Mouse (Mus musculus) gastrocnemius, postnatal 10 days (tissue): ENCODE results near the gene Lrrc39. TPM values are rescaled to one million over a fixed set of nuclear protein-coding genes. Genes with fewer than 3 reads are reported as not detected.
A peak's percentile ranks its signal among the peaks of the same experiment; 100 is the strongest.

ENCODE experiments used
- DNase-seq: peaks from one replicate; pipeline ENCODE4 v3.0.0; 2021; ENCODE audit warnings: mixed read lengths
- long read RNA-seq, 2 experiments: library from polyadenylated mRNA; stranded (forward); transcript quantifications; one replicate each; pipeline ENCODE4 v2.0.0; 2021
- total RNA-seq, 2 experiments: library from RNA; stranded (reverse); gene quantifications; 2 replicates each; pipeline ENCODE4 v1.2.3; 2021

Lrrc39 gene
- total RNA-seq, result 10 to 100 TPM; 38.4 to 39.8 TPM
- long read RNA-seq, experiment 1, transcript Lrrc39-201 (9 exons, 3,087 nt), result major isoform, 48 of 56 reads
- long read RNA-seq, experiment 1, partial matches to known transcripts, result 0 of 56 reads
- long read RNA-seq, experiment 1, other reads (novel, unspliced or antisense), result 7 of 56 reads
- long read RNA-seq, experiment 2, transcript Lrrc39-201 (9 exons, 3,087 nt), result major isoform, 53 of 68 reads
- long read RNA-seq, experiment 2, partial matches to known transcripts, result 4 of 68 reads
- long read RNA-seq, experiment 2, other reads (novel, unspliced or antisense), result 10 of 68 reads

DNA sequence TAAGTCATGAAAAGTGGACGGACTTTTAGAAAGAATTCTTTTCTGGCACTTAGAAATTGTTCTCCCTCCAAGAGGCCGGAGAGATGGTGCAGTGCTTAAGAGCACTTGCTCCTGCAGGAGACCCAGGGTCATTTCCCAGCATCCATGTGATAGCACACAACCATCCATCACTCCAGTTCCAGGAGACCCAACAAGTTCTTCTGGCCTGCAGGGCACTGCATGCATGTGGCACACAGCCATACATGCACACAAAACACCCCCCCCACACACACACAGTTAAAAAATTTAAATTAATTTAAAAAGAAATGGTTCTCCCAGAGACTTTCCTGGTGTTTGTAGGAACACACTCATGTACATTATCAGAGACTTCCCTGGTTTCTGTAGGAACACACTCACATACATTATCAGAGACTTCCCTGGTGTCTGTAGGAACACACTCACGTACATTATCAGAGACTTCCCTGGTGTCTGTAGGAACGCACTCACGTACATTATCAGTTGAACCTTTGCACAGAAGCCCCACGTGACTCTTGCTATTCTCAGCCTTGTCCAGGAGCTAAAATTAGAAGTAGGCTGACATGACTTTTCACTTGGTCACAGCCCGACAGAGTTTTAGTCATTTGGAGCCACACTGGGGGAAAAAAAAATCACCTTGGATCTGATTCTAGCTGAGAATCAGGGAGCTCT is at the start of gene Lrrc39:
Gene Lrrc39 (plus strand): TSS at position 566 of the 687 bp plus-strand sequence.
- no peak for DNase-seq

GRCm38 (mm10) chr3:116520141-116520761 is 42.5 kb upstream of the Lrrc39 start:
- DNase-seq, result no peak

DNA sequence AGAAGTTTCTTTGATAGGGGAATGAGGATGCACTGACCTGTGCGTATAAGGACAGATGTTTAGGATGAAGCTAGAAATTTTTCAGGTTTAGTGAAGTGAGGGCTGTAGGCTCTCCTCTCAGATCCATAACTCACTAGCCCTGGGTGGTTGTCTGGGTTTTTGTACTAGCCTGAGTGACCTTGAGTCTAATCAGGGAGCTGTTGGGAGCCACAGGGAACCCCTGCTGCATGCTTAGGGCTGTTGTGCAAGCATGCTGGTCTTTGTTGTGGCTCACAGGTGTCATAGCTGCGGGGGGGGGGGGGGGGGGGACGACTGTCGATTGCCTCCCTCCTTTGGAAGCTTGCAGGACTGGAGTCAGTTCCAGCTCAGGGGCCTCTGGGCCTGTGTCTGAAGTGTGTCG is 33.0 kb upstream of the Lrrc39 start:
- DNase-seq, result no peak

DNA sequence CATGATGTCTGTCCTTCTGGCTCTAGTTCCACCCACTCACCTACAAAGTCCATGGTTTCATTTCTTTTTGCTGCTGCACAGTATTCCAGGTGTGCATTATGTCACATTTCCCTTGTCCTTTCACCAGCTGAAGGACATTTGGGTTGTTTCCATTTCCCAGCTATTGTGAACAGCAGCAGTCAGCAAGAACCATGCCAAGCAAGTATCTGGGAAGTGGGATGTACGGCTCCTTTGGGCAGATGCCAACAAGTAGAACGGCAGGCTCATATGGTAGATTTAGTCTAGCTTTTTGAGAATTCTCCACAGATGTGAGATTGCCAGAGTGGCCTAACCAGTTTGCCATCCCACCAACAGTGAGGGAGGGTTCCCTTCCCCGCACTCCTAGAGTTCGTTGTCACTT is 31.9 kb upstream of the Lrrc39 start:
- no peak for DNase-seq

- DNase-seq, result peak; percentile 11
Measured at GRCm38 (mm10) chr3:116536428-116537199, 26.2 kb upstream of the Lrrc39 start.

- DNase-seq, result no peak
Measured at GRCm38 (mm10) chr3:116537200-116537573, 25.6 kb upstream of the Lrrc39 start.

DNA sequence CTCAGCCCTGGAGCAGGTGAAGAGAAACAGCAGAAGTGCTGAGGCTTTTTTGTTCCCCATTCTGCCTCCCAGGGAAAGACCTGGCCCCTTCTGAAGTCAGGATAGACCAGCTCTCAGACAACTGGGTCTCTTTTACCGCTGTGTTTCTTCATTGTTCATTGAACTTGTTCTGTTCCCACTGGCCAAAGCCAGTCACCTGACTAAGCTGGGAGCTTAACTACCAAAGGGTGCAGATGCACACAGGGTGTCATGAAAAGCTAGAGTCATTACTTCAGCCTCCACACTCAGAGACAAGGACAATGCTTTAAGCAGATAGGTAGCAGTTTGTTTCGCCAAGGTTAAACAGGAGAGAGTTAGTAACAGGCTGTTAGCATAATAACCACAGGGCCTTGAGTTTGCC is 20.7 kb upstream of the Lrrc39 start:
- no peak for DNase-seq

- no peak for DNase-seq
Measured at GRCm38 (mm10) chr3:116542532-116542931, 20.2 kb upstream of the Lrrc39 start.

DNA sequence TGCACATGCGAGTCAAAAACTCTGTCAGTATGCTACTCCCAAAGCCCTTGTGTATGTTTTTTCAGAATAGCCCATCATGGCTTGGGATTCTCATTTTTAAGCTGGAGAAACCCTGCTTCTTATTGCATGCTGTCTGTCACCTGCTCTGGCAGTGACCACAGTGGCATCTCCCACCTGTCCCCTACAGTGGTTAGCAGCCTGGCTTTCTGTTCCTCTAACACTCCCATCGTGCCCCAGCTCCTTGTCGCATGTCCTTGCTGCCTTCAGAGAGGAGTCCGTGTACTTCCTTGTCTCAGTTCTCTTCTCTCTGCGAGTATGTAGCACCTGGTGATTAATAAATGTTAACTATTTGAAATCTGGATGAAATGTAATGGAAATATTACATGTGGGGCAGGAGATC is 15.3 kb upstream of the Lrrc39 start:
- no peak for DNase-seq

GRCm38 (mm10) chr3:116551362-116551761 is 11.4 kb upstream of the Lrrc39 start:
- no peak for DNase-seq

DNA sequence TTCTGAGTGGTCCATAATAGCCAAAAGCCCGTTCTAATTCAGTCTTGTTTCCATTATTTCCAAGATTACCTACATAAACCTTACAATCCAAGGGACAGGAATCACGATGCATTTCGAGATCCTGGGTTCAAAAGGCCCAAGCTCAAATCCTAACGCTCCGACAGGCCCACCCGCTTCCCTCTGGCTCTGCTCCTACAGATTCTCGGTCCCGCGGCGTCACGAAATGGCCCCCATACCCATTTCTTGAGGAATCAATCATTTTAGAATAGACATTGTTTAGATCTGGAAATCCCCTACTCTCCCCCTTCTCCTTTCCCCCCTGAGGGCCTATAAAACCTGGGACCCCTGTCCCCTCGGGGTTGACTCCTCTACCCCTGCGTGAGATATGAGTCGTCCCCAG is 1.5 kb upstream of the Lrrc39 start:
- DNase-seq, result peak; percentile 14

- DNase-seq, result no peak
Measured at GRCm38 (mm10) chr3:116563095-116563492, 321 bp downstream of the Lrrc39 start.

DNA sequence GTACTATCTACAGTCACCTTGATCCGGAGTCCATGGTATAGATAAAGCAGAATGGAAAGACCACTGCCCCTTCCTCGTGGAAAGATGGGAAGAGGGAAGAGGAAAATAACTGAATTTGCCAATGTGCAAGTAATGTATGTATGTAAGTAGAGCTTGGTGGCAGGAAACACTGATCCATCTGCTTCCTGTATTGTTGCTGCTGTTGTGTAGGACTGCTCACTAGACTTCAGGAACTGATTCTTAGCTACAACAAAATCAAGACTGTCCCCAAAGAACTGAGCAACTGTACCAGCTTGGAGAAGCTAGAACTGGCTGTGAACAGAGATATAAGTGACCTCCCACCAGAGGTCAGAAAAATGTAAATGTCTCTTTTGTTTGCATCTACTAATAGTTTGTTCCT is 7.9 kb downstream of the Lrrc39 start:
- DNase-seq, result no peak

DNA sequence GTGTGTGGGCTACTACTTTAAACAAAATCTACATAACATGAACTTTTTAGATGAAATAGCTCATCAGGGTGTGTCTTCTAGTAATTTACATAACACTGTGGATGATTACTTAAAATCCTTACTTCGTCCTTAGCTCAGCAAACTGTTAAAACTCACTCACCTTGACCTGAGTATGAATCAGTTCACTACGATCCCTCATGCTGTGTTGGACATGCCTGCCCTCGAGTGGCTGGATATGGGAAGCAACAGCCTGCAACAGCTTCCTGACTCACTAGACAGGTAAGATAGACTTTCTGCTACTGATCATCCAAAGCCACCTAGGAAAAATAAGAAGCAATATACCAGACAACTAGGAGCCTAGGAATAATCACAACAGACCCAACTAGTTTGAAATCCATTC is 14.5 kb downstream of the Lrrc39 start:
- DNase-seq, result no peak

DNA sequence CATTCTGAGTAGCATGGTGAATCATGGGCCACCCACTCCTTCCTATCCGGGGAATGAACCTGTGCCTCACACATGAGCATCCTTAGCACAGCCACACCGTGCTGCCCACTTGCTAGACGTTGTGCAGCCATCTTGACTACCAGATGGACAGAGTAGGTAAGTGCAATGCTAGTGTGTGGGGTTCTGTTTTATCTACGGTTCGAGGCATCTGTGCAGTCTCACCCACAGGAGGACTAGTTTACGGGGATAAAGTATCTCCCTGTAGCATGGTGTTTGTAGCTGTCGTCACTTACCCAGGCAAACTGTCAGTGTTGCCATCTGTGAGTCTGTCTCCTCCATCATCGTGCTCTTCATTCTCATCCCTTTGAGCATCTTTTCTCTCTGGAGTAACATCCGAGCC is 19.4 kb downstream of the Lrrc39 start:
- no peak for DNase-seq

DNA sequence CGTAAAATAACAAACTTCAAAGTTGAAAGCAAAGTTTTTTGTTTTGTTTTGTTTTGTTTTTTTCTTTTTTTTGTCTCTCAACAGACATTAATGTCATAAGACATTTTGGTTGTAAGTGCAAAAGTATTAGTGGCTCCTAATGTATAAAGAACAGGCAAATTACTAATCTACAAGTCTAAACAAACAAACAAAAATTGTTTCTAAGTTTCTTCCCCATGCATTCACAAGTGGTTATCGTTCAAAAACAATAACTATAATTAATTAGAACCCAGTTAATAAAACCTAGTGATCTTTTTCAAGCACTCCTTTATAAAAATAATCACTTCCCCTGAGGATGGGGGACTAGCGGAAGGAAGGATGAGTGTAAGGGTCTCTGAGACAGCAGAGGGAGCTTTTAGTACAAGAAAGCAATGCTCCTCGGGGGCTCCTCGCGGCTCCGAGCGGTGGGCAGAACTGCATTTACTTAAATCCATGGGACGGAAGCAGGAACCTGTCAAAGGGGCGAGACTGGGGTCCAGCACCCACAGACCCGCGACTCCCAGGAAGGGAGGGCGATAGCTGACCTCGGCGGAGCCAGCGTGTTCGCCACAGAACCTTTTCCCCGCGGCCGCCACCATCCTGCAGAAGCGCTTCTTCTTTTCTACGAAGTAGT is 31.4 kb downstream of the Lrrc39 start:
- no peak for DNase-seq

DNA sequence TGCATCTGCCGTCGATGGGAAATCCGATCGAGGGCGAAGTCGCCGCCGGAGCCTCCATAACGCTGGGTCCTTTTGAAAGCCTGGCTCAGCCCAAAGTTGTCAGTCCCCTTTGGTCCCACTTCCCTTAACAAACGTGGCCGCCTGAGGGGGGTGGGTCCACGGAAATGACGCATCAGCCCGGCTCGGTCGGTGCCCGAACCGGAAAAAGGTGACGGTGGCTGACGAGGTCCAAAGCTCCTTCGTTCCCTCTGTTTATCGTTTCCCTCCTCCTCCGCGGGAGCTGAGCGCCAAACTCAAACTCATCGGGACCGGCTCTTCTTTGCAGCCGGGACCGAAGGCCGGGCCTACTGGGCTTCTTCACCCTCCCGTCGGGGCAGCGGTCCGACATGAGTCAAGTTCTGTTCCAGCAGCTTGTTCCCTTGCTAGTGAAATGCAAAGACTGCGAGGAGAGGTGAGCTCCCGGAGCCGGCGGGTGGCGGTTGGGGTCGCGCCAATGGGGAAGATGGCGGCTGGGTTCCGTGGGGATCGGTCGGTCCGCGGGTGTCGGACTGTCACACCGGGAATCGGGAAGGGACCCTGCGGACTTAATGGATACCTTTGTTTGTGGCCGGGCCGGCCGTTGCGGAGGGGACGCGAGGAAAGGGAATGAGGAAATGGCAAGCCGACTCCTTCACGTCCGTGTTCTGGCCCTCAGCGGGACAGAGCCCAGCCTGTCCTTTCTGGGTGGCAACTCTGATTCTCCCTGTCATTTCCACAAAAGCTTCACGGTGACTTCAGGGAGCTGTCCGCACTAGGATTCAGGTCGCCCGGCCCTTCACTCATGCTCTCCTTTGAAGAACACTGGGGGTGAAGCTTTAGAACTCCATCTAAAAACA is 32.2 kb downstream of the Lrrc39 start, which contains the start of gene Sass6:
Gene Sass6 (plus strand): TSS at position 255 of the 875 bp plus-strand sequence.
- DNase-seq, result peak; percentile 99

DNA sequence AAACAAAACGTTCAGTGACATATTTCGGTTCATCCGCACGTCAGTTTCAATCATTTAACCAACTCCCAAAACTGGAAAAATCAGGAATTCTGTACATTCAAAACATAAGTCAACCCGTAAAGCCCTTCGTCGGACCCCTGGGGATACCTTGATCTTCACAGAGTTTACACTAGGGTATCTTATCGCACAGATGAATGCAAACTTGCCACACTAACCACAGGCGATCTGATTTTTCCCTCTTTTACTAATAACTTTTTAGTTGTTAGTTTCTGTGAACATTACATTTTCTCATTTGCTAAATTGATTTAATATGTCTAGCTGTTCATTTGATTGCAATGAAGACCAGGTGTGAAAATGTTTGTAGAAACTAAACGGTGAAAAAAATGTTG is 32.8 kb downstream of the Lrrc39 start:
- DNase-seq, result no peak

DNA sequence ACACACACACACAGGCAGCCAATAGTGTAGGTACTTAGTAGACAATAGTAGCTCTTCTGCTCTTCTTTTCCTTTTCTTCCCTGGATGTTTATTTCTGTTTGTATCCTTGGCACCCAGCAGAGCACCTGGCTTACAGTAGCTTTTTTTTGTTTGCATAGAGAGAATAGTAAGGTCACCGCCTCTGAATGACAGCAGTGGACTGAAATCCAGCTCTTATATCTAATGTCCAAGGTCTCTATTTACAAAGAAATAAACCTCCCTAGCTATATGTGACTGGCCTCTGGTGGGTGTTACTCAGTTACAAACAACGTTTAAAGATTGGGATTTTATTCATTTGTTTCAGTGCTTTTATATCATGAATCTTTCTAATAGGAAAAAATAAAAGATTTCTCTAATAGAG is 36.9 kb downstream of the Lrrc39 start:
- DNase-seq, result no peak

DNA sequence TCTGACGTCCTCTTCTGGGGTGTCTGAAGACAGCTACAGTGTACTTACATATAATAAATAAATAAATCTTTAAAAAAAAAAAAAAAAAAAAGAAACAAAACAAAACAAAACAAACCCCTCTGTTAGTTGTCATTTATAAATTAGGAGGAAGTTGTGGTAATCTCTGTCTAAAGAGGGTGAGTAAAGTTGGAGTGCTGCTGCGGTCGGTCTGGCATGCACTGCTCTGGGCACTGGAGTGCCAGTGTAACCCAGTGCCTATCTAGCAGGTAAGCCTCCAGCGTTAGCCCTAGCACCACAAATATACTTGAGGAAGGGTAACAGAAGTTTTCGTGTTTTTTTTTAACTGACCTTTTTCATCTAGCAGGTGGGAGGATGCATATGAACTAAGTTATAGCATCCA is 38.2 kb downstream of the Lrrc39 start:
- no peak for DNase-seq

DNA sequence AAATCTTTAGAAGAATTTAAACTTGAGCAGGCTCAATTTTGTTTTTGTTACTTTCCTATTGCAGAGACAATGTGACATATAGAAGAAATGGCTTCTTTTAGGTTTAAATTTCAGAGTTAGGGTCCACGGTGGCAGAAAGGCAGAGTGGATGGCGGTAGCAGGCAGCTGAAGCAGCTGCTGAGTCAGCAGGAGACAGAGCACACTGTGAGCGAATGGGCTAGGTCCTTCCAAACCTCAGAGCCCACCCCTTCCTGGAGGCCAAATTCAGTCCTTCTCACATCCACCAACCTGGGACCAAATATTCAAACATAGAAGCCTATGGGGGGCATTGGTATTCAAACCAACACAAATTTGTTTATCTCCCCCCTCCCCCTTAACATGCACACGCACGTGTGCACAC is 39.0 kb downstream of the Lrrc39 start:
- DNase-seq, result no peak
